Mouse (Mus musculus) C2C12 (cell line): ENCODE measurements around the gene Cd19. TPM values are rescaled to one million over a fixed set of nuclear protein-coding genes. Genes with fewer than 3 reads are reported as not detected.

Source experiments
- H3K27me3 ChIP-seq: one replicate; pipeline ENCODE4 v1.6.1; 2011; ENCODE audit not compliant: control insufficient read depth, insufficient read depth, insufficient read length
- H3K36me3 ChIP-seq: one replicate; pipeline ENCODE4 v1.6.1; 2011; ENCODE audit not compliant: control insufficient read depth, insufficient read depth
- H3K4me3 ChIP-seq: one replicate; pipeline ENCODE4 v1.5.1; 2011; ENCODE audit warnings: mild to moderate bottlenecking, control low read depth; ENCODE audit not compliant: poor library complexity, insufficient read depth, severe bottlenecking
- H3K79me2 ChIP-seq: one replicate; pipeline ENCODE4 v1.6.1; 2011; ENCODE audit not compliant: control insufficient read depth, insufficient read depth
- H3K79me3 ChIP-seq: one replicate; pipeline ENCODE4 v1.6.1; 2011; ENCODE audit warnings: low read depth, control low read depth
- H3ac ChIP-seq: one replicate; pipeline ENCODE3; 2011; ENCODE audit warnings: low read depth; ENCODE audit not compliant: control insufficient read depth, insufficient read length
- CEBPB ChIP-seq: IDR thresholded peaks from one replicate; pipeline ENCODE4 v1.6.1; 2011; ENCODE audit warnings: low read depth, mild to moderate bottlenecking, control low read depth, moderate library complexity
- CTCF ChIP-seq: IDR thresholded peaks from one replicate; pipeline ENCODE4 v1.5.1; 2011; ENCODE audit not compliant: control insufficient read depth, insufficient read depth, insufficient read length
- FOSL1 ChIP-seq: IDR thresholded peaks from one replicate; pipeline ENCODE4 v1.8.0; 2011; ENCODE audit warnings: mild to moderate bottlenecking, low read length; ENCODE audit not compliant: poor library complexity, insufficient read depth, severe bottlenecking
- MAX ChIP-seq: IDR thresholded peaks from one replicate; pipeline ENCODE4 v1.6.1; 2011; ENCODE audit warnings: mild to moderate bottlenecking, control low read depth
- MYOD1 ChIP-seq: IDR thresholded peaks from one replicate; pipeline ENCODE4 v1.6.1; 2011; ENCODE audit warnings: low read depth; ENCODE audit not compliant: control insufficient read depth, insufficient read length
- MYOG ChIP-seq: IDR thresholded peaks from one replicate; pipeline ENCODE4 v1.6.1; 2011; ENCODE audit not compliant: control insufficient read depth, insufficient read length; ENCODE audit errors: extremely low read depth
- USF1 ChIP-seq: IDR thresholded peaks from one replicate; pipeline ENCODE4 v1.6.1; 2011; ENCODE audit warnings: low read depth, mild to moderate bottlenecking, control low read depth, moderate library complexity
- microRNA-seq: library from miRNA; unstranded; fragments of <30 nt; microRNA quantifications from one replicate; pipeline ENCODE4, GENCODE M21; 2019; ENCODE audit warnings: borderline microRNAs expressed
- polyA plus RNA-seq: library from polyadenylated mRNA; unstranded; fragments of >200 nt; fragmentation: generic; extraction: Trizol; gene quantifications from one replicate; pipeline ENCODE4 v1.2.1, GENCODE M21; 2012; ENCODE audit warnings: missing spikeins

The Cd19 gene
- polyA plus RNA-seq, 1 experiment = not detected

- peaks cover 22% of the 10 kb centered on the region for H3K79me2 ChIP-seq
- TF ChIP-seq USF1 = peak; percentile 83
- no peak for TF ChIP-seq MYOG
- no peaks in the 10 kb centered on the region for H3K36me3 ChIP-seq
- H3K79me3 ChIP-seq = peaks cover 6% of the 10 kb centered on the region
- no peaks in the 10 kb centered on the region for H3K27me3 ChIP-seq
- no peak overlapping the region for H3ac ChIP-seq
- no peak overlapping the region for H3K4me3 ChIP-seq
These were observed 41.7 kb downstream of the Cd19 start for GRCm38 (mm10) chr7:126373007-126373406.

GRCm38 (mm10) chr7:126369393-126369792, 45.3 kb downstream of the Cd19 start, which contains the start of gene Lat:
TSS of gene Lat (minus strand) at chr7:126369570.
- Histone ChIP-seq H3K27me3 (no peaks in the 10 kb centered on the region), H3ac (no peak within 1 kb of the TSS), H3K79me3 (no peaks in the 10 kb centered on the region), H3K36me3 (no peaks in the 10 kb centered on the region), H3K79me2 (no peaks in the 10 kb centered on the region), H3K4me3 (no peak within 1 kb of the TSS)
- TF ChIP-seq USF1 (no peak), MYOG (no peak), FOSL1 (no peak), CTCF (no peak), MAX (no peak), CEBPB (no peak), MYOD1 (no peak)

- TF ChIP-seq MAX = no peak
- no peak for TF ChIP-seq FOSL1
- no peak for TF ChIP-seq CTCF
- TF ChIP-seq USF1 = no peak
- no peak for TF ChIP-seq MYOG
- no peak for TF ChIP-seq MYOD1
- TF ChIP-seq CEBPB = no peak
- Histone ChIP-seq H3K79me2 (no peaks in the 10 kb centered on the region), H3K36me3 (no peaks in the 10 kb centered on the region), H3K4me3 (no peak overlapping the region), H3K27me3 (no peaks in the 10 kb centered on the region), H3K79me3 (no peaks in the 10 kb centered on the region), H3ac (no peak overlapping the region)
These were observed 46.3 kb downstream of the Cd19 start for GRCm38 (mm10) chr7:126368367-126368766.

GRCm38 (mm10) chr7:126367636-126368035, 47.1 kb downstream of the Cd19 start:
- H3ac ChIP-seq = no peak overlapping the region
- H3K27me3 ChIP-seq = no peaks in the 10 kb centered on the region
- no peaks in the 10 kb centered on the region for H3K79me2 ChIP-seq
- no peaks in the 10 kb centered on the region for H3K79me3 ChIP-seq
- no peak overlapping the region for H3K4me3 ChIP-seq
- TF ChIP-seq MYOD1 = no peak
- no peak for TF ChIP-seq CEBPB
- TF ChIP-seq MAX = no peak
- no peak for TF ChIP-seq USF1
- TF ChIP-seq MYOG = no peak
- TF ChIP-seq FOSL1 = no peak
- TF ChIP-seq CTCF = no peak
- H3K36me3 ChIP-seq = no peaks in the 10 kb centered on the region

- Histone ChIP-seq H3ac (no peak overlapping the region), H3K27me3 (no peaks in the 10 kb centered on the region), H3K79me3 (no peaks in the 10 kb centered on the region), H3K4me3 (no peak overlapping the region), H3K79me2 (no peaks in the 10 kb centered on the region), H3K36me3 (no peaks in the 10 kb centered on the region)
- TF ChIP-seq MYOD1 = no peak
- no peak for TF ChIP-seq MYOG
- TF ChIP-seq FOSL1 = no peak
- TF ChIP-seq USF1 = no peak
- no peak for TF ChIP-seq CTCF
- no peak for TF ChIP-seq CEBPB
- no peak for TF ChIP-seq MAX
These were observed 51.7 kb downstream of the Cd19 start for GRCm38 (mm10) chr7:126363038-126363437.

GRCm38 (mm10) chr7:126359049-126359448, 55.6 kb downstream of the Cd19 start:
- TF ChIP-seq USF1 = peak; percentile 94
- TF ChIP-seq MYOD1 = no peak
- no peak overlapping the region for H3ac ChIP-seq
- no peaks in the 10 kb centered on the region for H3K36me3 ChIP-seq
- peaks cover 3% of the 10 kb centered on the region for H3K27me3 ChIP-seq
- H3K4me3 ChIP-seq = no peak overlapping the region
- no peaks in the 10 kb centered on the region for H3K79me2 ChIP-seq
- H3K79me3 ChIP-seq = no peaks in the 10 kb centered on the region

Small RNA genes within 50 kb of the gene (microRNA-seq; reads per million reads assigned to microRNA genes)
- gene Mir7058 = not detected

Other genes starting within 250 kb of the Cd19 start
- 65.0 TPM for gene Xpo6, start 214.4 kb downstream of the Cd19 start, polyA plus RNA-seq
- gene Sbk1, start 142.3 kb downstream of the Cd19 start, polyA plus RNA-seq = 11.3 TPM
- gene Lat, start 45.3 kb downstream of the Cd19 start, polyA plus RNA-seq = 0.23 TPM
- 69.8 TPM for gene Spns1, start 37.4 kb downstream of the Cd19 start, polyA plus RNA-seq
- gene Nfatc2ip, start 18.2 kb downstream of the Cd19 start, polyA plus RNA-seq = 6.2 TPM
- gene Rabep2, start 13.9 kb upstream of the Cd19 start, polyA plus RNA-seq = 17.5 TPM
- 2.2 TPM for gene Atp2a1, start 48.2 kb upstream of the Cd19 start, polyA plus RNA-seq
- 36.9 TPM for gene Sh2b1, start 60.5 kb upstream of the Cd19 start, polyA plus RNA-seq
- 200 TPM for gene Tufm, start 72.5 kb upstream of the Cd19 start, polyA plus RNA-seq
- 73.0 TPM for gene Atxn2l, start 88.5 kb upstream of the Cd19 start, polyA plus RNA-seq
- 228 TPM for gene Eif3c, start 151.5 kb upstream of the Cd19 start, polyA plus RNA-seq
- 2.0 TPM for gene Apobr, start 170.1 kb upstream of the Cd19 start, polyA plus RNA-seq
- 4.5 TPM for gene Cln3, start 170.9 kb upstream of the Cd19 start, polyA plus RNA-seq
- gene Il27, start 180.1 kb upstream of the Cd19 start, polyA plus RNA-seq = not detected
- gene Nupr1, start 216.0 kb upstream of the Cd19 start, polyA plus RNA-seq = 49.9 TPM
- 39.3 TPM for gene Sgf29, start 234.4 kb upstream of the Cd19 start, polyA plus RNA-seq